Mouse (Mus musculus): ENCODE data around the gene Slc44a3.

GRCm38 (mm10) chr3:121464733-121465305 is 67.4 kb downstream of the Slc44a3 start:
- TF ChIP-seq CTCF (IDR thresholded peaks at IDR 0.05; ENCODE audit: low read depth, low read length) (no peak), EP300 (IDR thresholded peaks at IDR 0.05; ENCODE audit: insufficient read depth, low read depth, low read length) (no peak)
